Mouse (Mus musculus) stomach, embryonic 15.5 days (tissue): Measurements from ENCODE around the gene Sucla2. TPM values are rescaled to one million over a fixed set of nuclear protein-coding genes. Genes with fewer than 3 reads are reported as not detected.
"Not testable (repeated sequence)": the region's sequence is repeated elsewhere in the genome, so short reads cannot be mapped to it uniquely, and the experiment has no call there.

ENCODE experiments used
- ATAC-seq: fragments of 200-750 bp; cut with Nextera tagmentation; 2 replicates; pipeline ENCODE4 v1.8.0; 2017; ENCODE audit warnings: low read depth, moderate number of reproducible peaks, moderate TSS enrichment; ENCODE audit not compliant: insufficient read depth, low FRiP score
- H3K27ac ChIP-seq: fragments of 300-500 bp; sonication (generic); 2 replicates; pipeline ENCODE4 v1.5.1; 2015; ENCODE audit warnings: mild to moderate bottlenecking, inconsistent platforms
- H3K27me3 ChIP-seq: fragments of 300-500 bp; sonication (generic); replicated peaks from 2 replicates; pipeline ENCODE4 v1.6.1; 2015; ENCODE audit warnings: inconsistent platforms
- H3K36me3 ChIP-seq: fragments of 300-500 bp; sonication (generic); 2 replicates; pipeline ENCODE4 v1.6.1; 2015; ENCODE audit warnings: inconsistent platforms
- H3K4me1 ChIP-seq: fragments of 300-500 bp; sonication (generic); 2 replicates; pipeline ENCODE4 v1.6.1; 2015; ENCODE audit warnings: inconsistent platforms
- H3K4me2 ChIP-seq: fragments of 300-500 bp; sonication (generic); 2 replicates; pipeline ENCODE4 v1.6.1; 2015; ENCODE audit warnings: mild to moderate bottlenecking, inconsistent platforms
- H3K4me3 ChIP-seq: fragments of 300-500 bp; sonication (generic); replicated peaks from 2 replicates; pipeline ENCODE4 v1.5.1; 2015; ENCODE audit warnings: inconsistent platforms
- H3K9ac ChIP-seq: fragments of 300-500 bp; sonication (generic); 2 replicates; pipeline ENCODE4 v1.6.1; 2015; ENCODE audit warnings: inconsistent platforms
- H3K9me3 ChIP-seq: fragments of 300-500 bp; sonication (generic); 2 replicates; pipeline ENCODE4 v1.6.1; 2016; ENCODE audit warnings: inconsistent platforms
- WGBS: fragments of 180-500 bp; shearing (Covaris S2); methylation state at CpG from one replicate; pipeline ENCODE4 v1.1.7; 2015; 5-methylcytosine and 5-hydroxymethylcytosine counted together
- polyA plus RNA-seq: library from polyadenylated mRNA; unstranded; fragments of >200 nt; fragmentation: Nextera tagmentation; extraction: Ambion mirVana; gene quantifications from 2 replicates; pipeline ENCODE4 v1.2.1, GENCODE M21; 2015

Gene Sucla2
- polyA plus RNA-seq, 1 experiment from 2014 or later = 101 TPM

- not testable (repeated sequence) for H3K27ac ChIP-seq, ATAC-seq, H3K4me1 ChIP-seq, H3K9me3 ChIP-seq, H3K36me3 ChIP-seq, H3K4me3 ChIP-seq, H3K9ac ChIP-seq, H3K27me3 ChIP-seq, H3K4me2 ChIP-seq
- 85% methylated on average over 3 of the region's 3 CpGs for WGBS
Measured at GRCm38 (mm10) chr14:73528661-73529060, 3.5 kb downstream of the Sucla2 start.

GRCm38 (mm10) chr14:73533755-73534465 is 8.8 kb downstream of the Sucla2 start:
- H3K36me3 ChIP-seq = no peaks in the 10 kb centered on the region
- H3K4me3 ChIP-seq = no peak overlapping the region
- H3K27ac ChIP-seq = no peak overlapping the region
- H3K4me1 ChIP-seq = no peaks in the 10 kb centered on the region
- H3K9ac ChIP-seq = no peak overlapping the region
- no peak overlapping the region for H3K4me2 ChIP-seq
- no peaks in the 10 kb centered on the region for H3K9me3 ChIP-seq
- no peaks in the 10 kb centered on the region for H3K27me3 ChIP-seq
- WGBS = 59% methylated on average over 6 of the region's 6 CpGs
- no peak for ATAC-seq

- Histone ChIP-seq H3K9ac (no peak overlapping the region), H3K27me3 (no peaks in the 10 kb centered on the region)
- ATAC-seq = no peak
Measured at GRCm38 (mm10) chr14:73535641-73536040, 10.5 kb downstream of the Sucla2 start.

GRCm38 (mm10) chr14:73543781-73544180 is 18.7 kb downstream of the Sucla2 start:
- no peaks in the 10 kb centered on the region for H3K9me3 ChIP-seq
- no peaks in the 10 kb centered on the region for H3K27me3 ChIP-seq
- H3K36me3 ChIP-seq = no peaks in the 10 kb centered on the region
- WGBS = 72% methylated on average over 6 of the region's 6 CpGs
- no peak overlapping the region for H3K27ac ChIP-seq
- no peak overlapping the region for H3K9ac ChIP-seq
- H3K4me2 ChIP-seq = no peak overlapping the region
- no peak for ATAC-seq
- H3K4me3 ChIP-seq = no peak overlapping the region
- H3K4me1 ChIP-seq = no peaks in the 10 kb centered on the region

More at GRCm38 (mm10) chr14:73535641-73536040, 10.5 kb downstream of the Sucla2 start:
- Histone ChIP-seq H3K27ac (no peak overlapping the region), H3K4me3 (no peak overlapping the region), H3K36me3 (no peaks in the 10 kb centered on the region), H3K4me1 (no peaks in the 10 kb centered on the region), H3K4me2 (no peak overlapping the region), H3K9me3 (no peaks in the 10 kb centered on the region)
- 78% methylated on average over 2 of the region's 2 CpGs for WGBS

DNA sequence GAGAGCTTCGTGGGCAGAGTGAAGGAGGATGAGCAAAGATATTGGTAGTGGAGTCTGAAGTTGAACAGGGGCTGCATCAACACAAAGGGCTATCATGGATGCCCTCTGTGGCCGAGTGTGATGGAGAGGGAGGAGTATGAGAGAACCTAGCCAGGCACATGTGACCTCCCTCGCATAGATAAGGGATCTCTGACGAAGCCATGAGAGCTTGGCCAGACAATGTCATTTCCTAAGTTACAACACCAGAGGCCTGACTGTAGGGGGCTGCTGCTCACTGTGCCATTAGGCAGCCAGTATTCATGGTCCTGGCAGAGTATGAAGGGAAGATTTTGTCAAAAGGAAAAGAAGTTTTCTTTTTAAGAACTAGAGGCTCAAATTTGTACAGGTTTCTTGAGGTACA is 21.9 kb downstream of the Sucla2 start:
- Histone ChIP-seq H3K36me3 (no peaks in the 10 kb centered on the region), H3K27me3 (no peaks in the 10 kb centered on the region), H3K9me3 (no peaks in the 10 kb centered on the region), H3K27ac (no peak overlapping the region), H3K4me1 (no peaks in the 10 kb centered on the region), H3K4me3 (no peak overlapping the region), H3K4me2 (no peak overlapping the region), H3K9ac (no peak overlapping the region)
- no peak for ATAC-seq
- 42% methylated on average over 4 of the region's 4 CpGs for WGBS

GRCm38 (mm10) chr14:73548051-73548450 is 22.9 kb downstream of the Sucla2 start, which contains the start of gene Nudt15:
Gene Nudt15, minus strand, starts transcription at chr14:73548242.
- Histone ChIP-seq H3K9me3 (no peaks in the 10 kb centered on the region), H3K9ac (no peak within 1 kb of the TSS), H3K27me3 (no peaks in the 10 kb centered on the region), H3K4me2 (no peak within 1 kb of the TSS), H3K4me1 (no peaks in the 10 kb centered on the region), H3K4me3 (no peak within 1 kb of the TSS), H3K36me3 (no peaks in the 10 kb centered on the region), H3K27ac (no peak within 1 kb of the TSS)
- 90% methylated on average over 3 of the region's 3 CpGs for WGBS
- ATAC-seq = no peak

- Histone ChIP-seq H3K4me1 (peaks cover 5% of the 10 kb centered on the region; the same call in 1 of the 2 replicates), H3K9ac (no peak overlapping the region), H3K9me3 (no peaks in the 10 kb centered on the region), H3K27me3 (no peaks in the 10 kb centered on the region), H3K36me3 (no peaks in the 10 kb centered on the region), H3K27ac (no peak overlapping the region), H3K4me2 (no peak overlapping the region), H3K4me3 (no peak overlapping the region)
- 49% methylated on average over 3 of the region's 3 CpGs for WGBS
- ATAC-seq = no peak
Measured at GRCm38 (mm10) chr14:73550291-73550690, 25.2 kb downstream of the Sucla2 start.

DNA sequence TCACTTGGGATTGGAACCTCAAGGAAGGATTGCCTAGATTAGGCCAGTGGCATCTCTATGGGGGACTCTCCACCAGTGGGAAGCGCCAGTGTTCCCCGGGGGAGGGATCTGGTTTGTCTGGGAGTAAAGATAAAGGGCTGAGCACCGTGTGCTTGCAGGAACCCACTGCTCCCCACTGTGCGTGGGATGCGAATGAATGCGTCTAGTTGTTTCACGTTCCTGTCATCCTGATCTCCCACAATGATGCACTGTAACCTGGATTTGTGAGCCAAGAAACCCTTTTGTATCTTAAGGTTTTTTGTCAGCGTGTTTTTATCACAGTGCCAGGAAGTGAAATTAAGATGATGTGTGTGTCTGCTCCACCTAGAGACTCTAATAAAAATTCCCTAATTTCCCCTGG is 25.6 kb downstream of the Sucla2 start:
- Histone ChIP-seq H3K4me1 (peaks cover 5% of the 10 kb centered on the region; the same call in 1 of the 2 replicates), H3K4me2 (no peak overlapping the region), H3K4me3 (no peak overlapping the region), H3K27ac (no peak overlapping the region), H3K27me3 (no peaks in the 10 kb centered on the region), H3K36me3 (no peaks in the 10 kb centered on the region), H3K9me3 (no peaks in the 10 kb centered on the region), H3K9ac (no peak overlapping the region)
- WGBS = 64% methylated on average over 8 of the region's 8 CpGs
- no peak for ATAC-seq

- Histone ChIP-seq H3K4me2 (no peak overlapping the region), H3K9me3 (no peaks in the 10 kb centered on the region), H3K27ac (no peak overlapping the region), H3K9ac (no peak overlapping the region), H3K27me3 (no peaks in the 10 kb centered on the region), H3K36me3 (peaks cover 3% of the 10 kb centered on the region), H3K4me1 (peaks cover 5% of the 10 kb centered on the region; the same call in 1 of the 2 replicates), H3K4me3 (no peak overlapping the region)
- WGBS = 80% methylated on average over 6 of the region's 6 CpGs
- ATAC-seq = no peak
Measured at GRCm38 (mm10) chr14:73551164-73551563, 26.0 kb downstream of the Sucla2 start.

DNA sequence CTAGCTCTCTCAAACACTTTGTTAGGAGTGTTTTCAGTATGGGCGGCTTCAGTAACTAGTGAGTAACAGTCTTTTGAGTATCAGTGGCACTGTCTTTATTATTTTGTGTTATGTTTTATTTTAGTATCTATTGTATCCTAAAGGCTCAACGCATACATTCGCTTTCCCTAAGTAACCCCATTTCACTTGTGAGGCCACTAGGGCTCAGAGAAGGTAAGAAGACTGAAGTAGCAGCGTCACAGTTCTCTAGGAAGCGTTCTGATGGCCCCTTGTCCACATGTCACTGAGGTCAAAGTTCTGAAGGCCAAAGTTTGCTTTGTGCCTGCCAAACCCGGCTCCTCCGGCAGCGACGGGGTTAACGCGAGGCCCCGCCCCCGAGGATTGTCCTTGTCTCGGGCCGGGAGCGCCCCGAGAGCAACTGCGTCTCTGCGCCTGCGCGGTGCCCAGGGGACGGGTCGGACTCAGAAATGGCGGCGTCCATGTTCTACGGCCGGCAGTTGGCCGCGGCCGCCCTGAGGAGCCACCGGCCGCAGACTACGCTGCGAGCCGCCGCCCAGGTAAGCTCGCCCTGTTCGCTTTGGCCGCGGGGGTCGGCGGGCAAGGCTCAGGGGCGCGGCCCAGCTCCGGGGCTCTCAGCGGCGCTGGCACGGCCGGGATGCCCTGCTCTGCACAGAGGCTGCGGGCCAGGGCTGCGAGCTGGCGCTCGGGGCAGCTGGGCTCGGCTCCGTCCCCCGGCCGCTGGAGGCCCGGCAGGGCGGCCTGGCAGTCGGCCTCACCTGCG is 27.4 kb downstream of the Sucla2 start:
- H3K27me3 ChIP-seq = no peaks in the 10 kb centered on the region
- ATAC-seq = peak; percentile 95
- WGBS = 3% methylated on average over 61 of the region's 61 CpGs
- peaks cover 5% of the 10 kb centered on the region; the same call in 1 of the 2 replicates for H3K4me1 ChIP-seq
- no peaks in the 10 kb centered on the region for H3K9me3 ChIP-seq
- peaks cover 4% of the 10 kb centered on the region for H3K36me3 ChIP-seq
- H3K4me2 ChIP-seq = peak overlapping the region; percentile 66
- peak overlapping the region; percentile 97 for H3K4me3 ChIP-seq
- H3K9ac ChIP-seq = peak overlapping the region; percentile 94
- peak overlapping the region; percentile 65; the same call in 1 of the 2 replicates for H3K27ac ChIP-seq

- ATAC-seq = no peak
- no peaks in the 10 kb centered on the region for H3K9me3 ChIP-seq
- H3K36me3 ChIP-seq = peaks cover 4% of the 10 kb centered on the region
- peak overlapping the region; percentile 94 for H3K9ac ChIP-seq
- under 1% methylated on average over 10 of the region's 10 CpGs for WGBS
- H3K4me3 ChIP-seq = peak overlapping the region; percentile 97
- H3K27me3 ChIP-seq = no peaks in the 10 kb centered on the region
- H3K4me2 ChIP-seq = peak overlapping the region; percentile 66
- peaks cover 5% of the 10 kb centered on the region; the same call in 1 of the 2 replicates for H3K4me1 ChIP-seq
- peak overlapping the region; percentile 65; the same call in 1 of the 2 replicates for H3K27ac ChIP-seq
Measured at GRCm38 (mm10) chr14:73553122-73553696, 28.1 kb downstream of the Sucla2 start.

- WGBS = 91% methylated on average over 4 of the region's 4 CpGs
Measured at GRCm38 (mm10) chr14:73569831-73570230, 44.7 kb downstream of the Sucla2 start.

More at GRCm38 (mm10) chr14:73569831-73570230, 44.7 kb downstream of the Sucla2 start:
- H3K36me3 ChIP-seq, H3K27ac ChIP-seq, ATAC-seq, H3K27me3 ChIP-seq, H3K9ac ChIP-seq, H3K9me3 ChIP-seq, H3K4me3 ChIP-seq, H3K4me2 ChIP-seq, H3K4me1 ChIP-seq: not testable (repeated sequence)
